Mouse (Mus musculus): ENCODE results near the gene Kat2b.
"Not testable (repeated sequence)": the region's sequence is repeated elsewhere in the genome, so short reads cannot be mapped to it uniquely, and the experiment has no call there.

Gene Kat2b

DNA sequence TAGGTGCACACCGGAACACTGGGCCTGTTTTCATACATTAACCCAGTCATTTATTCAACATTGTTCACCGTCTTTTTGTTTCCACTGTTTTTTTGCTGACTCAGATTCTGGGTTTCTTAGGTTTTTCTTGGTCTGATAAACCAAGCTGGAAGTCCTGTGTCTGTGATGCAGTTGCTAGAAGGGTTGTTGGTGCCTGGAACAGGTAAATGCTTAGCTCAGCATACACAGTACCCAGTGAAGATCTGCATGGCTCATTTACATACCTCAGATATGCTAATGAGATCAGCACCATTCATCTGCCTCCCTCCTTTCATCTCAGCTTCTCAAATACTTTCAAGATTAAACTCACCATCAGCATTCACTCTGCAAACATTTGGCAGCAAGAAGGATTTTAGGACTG lies 92.0 kb downstream of the Kat2b start:
- no peak for DNase-seq (ENCODE audit: low read depth in 2 of 2, low spot score in 2 of 2)

DNA sequence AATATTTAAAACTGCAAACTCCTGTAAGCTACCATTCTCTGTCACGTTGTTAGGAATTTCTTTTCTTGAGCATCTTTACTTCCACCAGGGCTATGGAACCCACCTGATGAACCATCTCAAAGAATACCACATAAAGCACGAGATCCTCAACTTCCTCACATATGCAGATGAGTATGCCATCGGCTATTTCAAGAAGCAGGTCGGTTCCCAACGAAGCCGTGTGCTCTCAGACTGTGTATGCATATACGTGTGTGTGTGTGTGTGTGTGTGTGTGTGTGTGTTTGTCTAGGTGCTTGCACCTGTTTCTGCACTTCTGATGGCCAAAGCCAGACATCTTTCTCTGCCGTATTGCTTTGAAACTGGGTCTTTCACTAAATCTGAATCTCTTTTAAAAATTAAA lies 92.6 kb downstream of the Kat2b start:
- DNase-seq (ENCODE audit: low read depth in 2 of 2, low spot score in 2 of 2), result no peak

DNA sequence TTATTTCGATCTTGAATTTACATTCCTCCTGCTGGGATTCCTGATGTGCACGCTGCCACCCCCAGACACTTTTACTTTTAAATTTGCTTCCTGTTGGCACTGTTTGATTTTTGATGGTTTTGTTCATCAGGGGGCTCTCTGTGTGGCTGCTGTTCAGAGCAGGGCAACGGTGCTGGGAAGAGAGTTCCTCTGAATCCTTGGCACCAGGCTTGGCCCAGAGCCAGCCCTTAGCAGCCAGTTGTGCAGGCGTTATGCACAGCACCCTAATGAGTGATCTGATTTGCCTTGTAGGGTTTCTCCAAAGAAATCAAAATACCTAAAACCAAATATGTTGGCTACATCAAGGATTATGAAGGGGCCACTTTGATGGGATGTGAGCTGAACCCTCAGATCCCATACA lies 93.1 kb downstream of the Kat2b start:
- DNase-seq (ENCODE audit: low read depth in 2 of 2, low spot score in 2 of 2), result no peak

DNA sequence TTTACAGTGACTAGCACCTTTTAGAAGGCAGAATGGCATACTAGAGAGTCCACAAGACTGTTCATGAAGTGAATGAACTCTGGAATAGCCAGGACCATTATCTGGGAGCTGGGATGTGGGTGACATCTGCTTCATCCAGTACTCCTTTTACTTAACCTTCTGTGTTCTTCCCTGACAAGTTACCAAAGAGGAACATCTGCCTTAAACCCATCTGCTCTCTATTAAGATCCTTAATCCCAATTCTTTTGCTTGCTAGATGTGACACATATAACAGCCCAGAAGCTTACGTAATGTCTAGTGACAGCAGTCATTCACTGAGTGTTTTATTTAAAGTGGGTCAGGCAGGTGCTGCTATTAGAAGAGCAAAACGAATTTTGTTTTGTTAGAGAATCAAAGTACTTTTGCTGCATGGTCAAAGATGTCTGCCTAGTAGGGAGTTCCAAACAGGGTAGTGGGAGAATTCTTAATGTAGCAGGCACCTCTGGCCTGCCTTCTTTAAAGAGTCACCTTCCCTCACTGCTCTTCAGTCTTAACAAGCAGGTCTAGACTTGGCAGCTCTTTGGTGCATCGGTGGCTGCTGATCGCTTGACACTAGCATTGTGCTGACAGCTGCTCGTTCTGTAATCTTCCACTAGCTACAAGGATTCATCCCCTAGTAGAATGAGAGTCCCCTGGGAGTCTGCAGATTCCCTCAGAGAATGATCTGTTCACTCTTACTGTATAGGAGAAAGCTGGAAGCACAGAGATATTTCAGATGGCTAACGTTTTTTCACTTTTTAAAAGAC lies 94.6 kb downstream of the Kat2b start:
- no peak for DNase-seq (ENCODE audit: low read depth in 2 of 2, low spot score in 2 of 2)

DNA sequence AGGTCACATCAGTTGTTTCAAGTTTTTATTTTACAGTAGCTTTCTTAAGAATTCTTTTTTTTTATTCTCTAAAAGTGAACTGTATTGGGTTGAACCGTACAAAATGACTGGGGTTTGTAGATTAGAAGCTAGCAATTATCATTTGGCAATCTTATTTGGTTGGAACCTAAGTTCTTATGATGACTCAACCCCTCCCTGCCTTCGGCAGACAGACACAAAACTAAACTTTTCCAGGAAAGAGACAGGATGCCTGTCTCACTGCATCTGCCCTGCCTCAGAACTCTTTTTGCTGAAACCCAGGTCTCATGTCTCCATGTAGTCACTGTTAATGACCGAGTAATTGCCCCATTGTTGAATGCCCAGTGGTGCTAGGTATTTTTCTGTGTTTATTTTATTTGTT lies 97.6 kb downstream of the Kat2b start:
- no peak for DNase-seq (ENCODE audit: low read depth in 2 of 2, low spot score in 2 of 2)

DNA sequence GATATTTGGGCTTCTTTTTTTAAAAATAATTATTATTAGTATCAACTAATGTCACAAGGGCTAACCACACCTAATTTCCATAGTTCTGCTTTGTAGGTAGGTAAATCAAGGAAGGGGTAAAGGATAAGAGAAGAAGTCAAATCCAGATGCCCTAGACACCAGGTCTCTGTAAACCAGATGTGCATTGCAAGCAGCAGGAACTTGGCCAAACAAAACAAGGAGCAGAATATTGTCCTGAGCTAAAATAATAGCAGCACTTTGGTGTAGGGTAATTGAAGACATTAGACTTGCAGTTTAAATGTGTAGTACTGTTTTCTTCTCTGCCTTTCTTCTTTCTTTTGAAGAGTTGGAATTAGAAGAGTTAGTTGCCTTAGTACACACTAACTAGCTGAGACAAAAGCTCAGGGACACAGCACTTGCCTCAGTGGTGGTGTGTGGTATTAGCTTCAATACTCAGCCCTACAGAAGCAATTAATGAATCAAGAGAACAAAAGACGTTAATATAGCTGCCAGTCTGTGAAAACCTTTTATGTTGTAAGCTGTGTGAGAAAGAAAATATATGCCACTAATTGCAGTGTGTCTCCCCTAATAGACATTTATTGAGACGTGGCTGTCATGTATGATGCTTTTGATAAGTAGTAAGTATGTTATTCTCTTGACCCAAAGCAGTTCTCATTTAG lies 98.2 kb downstream of the Kat2b start:
- no peak for DNase-seq (ENCODE audit: low read depth in 2 of 2, low spot score in 2 of 2)

DNA sequence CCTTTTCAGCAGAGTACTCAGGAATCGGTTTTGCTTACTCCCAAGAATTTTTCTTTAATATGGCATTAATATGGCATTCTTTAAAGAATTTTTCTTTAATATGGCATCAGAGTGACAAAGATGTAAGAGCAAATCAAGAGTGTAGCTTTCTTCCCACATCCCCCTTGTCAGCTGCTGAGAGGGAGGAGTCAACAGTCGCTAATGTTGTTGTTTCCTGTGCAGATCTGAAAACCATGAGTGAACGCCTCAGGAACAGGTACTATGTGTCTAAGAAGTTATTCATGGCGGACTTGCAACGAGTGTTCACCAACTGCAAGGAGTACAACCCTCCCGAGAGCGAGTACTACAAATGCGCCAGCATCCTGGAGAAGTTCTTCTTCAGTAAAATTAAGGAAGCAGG lies 103.8 kb downstream of the Kat2b start:
- DNase-seq (ENCODE audit: low read depth in 2 of 2, low spot score in 2 of 2), result no peak

DNA sequence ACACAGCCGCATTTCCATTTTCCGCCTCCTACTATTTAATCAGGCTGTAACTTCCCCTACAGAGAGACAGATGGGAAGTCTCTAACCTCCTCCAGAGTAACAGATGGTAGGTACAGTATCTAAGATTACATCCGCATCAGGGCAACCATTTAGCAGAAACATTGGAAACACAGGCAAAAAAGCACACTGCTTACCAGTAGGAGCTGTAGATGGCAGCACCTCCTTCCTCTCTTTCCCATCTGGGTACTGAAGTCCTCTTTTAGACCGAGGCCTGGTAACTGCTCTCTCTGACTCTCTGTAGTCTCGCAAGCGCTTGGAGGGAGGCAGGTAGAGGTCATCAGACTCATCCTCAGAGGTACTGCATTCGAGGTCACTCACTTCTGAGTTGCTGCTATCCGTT lies 112.1 kb downstream of the Kat2b start:
- no peak for DNase-seq (ENCODE audit: low read depth in 2 of 2, low spot score in 2 of 2)

DNA sequence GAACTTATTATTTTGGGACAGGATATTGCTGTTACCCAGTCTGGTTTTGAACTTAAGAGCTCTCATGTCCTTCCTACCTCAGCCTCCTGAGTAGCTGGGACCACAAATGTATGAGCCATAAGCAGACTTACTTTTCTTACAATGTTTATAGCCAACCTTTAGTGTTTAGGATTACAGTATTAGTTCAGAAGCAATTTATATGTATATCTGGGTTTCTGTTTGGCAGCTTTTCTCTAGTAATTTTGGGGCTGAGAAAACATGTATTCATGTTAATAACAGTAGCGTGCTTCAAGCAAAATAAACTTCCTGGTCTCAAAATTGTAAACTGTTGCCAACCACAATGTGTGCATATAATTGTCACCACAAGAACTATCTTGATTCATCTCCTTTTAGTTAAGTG lies 121.7 kb downstream of the Kat2b start:
- no peak for DNase-seq (ENCODE audit: low read depth in 2 of 2, low spot score in 2 of 2)

DNA sequence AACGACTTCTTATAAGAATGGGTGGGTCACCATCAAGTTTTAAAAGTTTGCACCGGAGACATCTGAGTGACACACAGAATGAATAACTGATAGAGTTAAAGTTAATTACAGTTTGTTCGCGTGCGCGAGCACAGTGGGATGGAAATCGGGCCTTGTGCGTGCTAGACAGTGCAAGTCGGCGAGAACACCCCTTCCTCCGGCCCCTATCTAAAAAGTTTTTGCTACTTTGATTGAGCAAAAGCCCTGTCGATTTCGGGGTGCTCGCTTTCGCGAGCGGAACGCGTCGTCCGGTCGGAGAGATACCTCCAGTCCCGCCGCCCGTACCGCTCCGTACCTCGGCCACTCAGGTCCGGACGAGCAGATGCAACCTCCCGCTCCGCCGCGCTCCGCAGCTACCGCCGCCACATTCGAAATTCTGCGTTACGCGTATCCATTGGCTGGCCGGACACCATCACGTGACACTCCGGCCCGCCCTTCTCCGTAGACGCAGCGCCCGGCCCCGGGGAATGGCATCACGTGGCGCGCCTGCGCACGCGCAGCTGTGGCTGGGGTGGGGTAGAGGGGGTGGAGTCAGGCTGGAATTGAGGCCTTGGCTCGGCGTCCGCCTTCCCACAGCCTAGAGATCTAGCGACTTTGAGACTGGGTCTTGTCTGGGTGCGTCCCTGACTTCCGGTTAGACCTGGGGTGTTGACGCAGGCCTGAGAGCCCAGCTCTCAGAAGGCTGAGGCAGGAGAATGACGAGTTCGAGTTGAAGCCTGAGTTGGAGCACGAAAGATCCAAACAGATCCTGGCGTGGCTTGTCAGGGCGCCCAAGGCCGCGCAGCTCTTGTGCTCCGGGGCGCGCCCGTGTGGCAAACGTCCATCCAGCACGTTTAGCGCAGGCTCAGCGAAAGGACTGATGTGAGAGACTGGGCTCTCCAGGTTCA lies 122.5 kb downstream of the Kat2b start, which contains the start of gene Sgo1:
TSS of gene Sgo1 (minus strand) at position 457 of the 926 bp plus-strand sequence.
- DNase-seq (ENCODE audit: low read depth in 2 of 2, low spot score in 2 of 2), result peak; percentile 96

DNA sequence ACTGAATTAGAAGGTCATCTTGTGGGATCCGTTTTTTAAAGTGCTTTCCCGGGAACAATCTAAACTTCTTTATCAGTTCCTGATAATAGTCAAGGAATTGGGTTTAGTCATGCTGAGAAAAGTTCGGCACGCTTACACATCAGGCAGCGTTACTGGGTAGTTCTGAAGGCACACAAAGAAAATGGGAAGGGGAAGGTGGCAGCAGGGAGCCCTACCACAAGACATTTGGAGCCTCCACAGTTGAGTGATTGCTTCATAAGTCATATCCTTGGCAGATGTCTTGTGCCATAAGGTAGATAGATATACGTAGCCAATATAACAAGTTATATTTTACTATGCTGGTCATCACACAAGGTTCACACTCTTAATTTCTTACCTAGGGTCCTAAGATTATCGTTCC lies 123.3 kb downstream of the Kat2b start:
- DNase-seq (ENCODE audit: low read depth in 2 of 2, low spot score in 2 of 2), result no peak

DNA sequence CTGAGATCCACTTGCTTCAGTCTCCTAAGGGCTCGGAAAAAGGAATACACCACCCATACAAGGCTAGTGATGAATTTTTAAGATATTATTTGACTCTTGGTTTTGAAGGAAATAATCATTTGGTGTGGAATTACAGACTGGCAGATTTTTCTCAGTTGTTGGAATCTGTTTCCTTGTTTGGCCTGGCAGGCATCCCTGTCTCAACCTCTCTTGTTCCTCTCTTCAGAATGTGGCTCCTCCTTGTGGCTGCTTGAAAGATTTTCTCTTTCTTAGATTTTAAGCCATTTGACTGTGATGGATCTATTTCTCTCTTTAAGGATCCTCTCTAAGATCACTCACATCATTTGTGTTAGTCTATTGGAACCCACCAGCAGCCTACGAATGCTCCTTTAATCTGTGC lies 127.4 kb downstream of the Kat2b start:
- DNase-seq (ENCODE audit: low read depth in 2 of 2, low spot score in 2 of 2), result no peak

DNA sequence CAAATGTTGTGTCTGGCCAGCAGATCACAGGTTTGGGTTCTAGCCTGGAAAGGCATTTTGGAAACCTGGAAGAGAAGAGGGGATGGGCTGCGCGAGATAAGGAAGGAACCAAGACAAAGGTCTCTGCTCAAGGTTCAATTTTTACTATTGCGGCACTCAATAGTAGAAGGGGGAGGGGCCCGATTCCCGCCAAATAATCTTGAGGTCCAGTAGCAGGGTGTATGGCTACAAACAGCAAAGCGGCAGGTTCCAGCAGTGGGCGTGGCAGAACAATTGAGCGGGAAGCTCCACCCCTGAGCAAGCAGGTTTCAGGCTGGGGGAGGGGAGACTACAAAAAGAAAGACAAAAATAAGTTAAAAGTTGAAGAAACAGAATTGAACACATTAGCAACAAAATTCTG lies 130.9 kb downstream of the Kat2b start:
- not testable (repeated sequence) for DNase-seq (ENCODE audit: low read depth in 2 of 2, low spot score in 2 of 2)

DNA sequence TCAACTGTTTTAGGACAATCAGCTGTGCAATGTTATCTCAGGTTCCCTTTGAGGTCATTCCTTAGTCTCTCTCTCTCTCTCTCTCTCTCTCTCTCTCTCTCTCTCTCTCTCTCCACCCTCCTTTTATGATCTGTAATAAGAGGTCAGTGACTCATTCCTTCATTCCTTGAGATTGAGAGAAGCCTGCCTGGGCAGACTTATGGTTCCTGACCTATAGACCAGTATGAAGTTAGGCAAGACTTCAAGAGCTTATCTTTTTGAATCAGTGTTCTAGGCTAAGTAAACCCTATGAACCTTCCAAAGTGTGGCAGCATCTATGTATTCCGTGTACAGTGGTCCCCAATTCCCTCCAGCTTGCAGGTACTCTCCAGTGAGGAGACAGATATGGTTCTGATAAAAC lies 147.8 kb downstream of the Kat2b start:
- no peak for DNase-seq (ENCODE audit: low read depth in 2 of 2, low spot score in 2 of 2)

DNA sequence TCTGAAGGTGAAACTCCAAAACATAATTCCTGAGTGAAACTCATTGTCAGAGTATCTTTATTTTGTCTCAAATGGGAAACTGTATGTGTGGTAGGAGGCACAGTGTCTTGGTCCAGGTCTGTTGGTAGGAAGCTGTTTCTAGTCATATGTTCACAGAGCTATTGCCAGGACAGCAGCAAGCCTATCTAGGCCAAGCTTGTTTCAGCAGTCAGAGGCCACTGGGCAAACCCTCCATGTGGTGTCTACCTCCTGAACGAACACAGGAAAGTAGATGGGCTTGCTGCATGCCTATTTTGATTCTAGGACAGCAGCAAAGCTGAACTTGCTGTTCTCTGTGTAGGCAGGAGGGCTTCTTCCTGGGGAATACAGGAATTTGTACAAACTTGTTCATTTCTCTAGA lies 148.5 kb downstream of the Kat2b start:
- not testable (repeated sequence) for DNase-seq (ENCODE audit: low read depth in 2 of 2, low spot score in 2 of 2)

DNA sequence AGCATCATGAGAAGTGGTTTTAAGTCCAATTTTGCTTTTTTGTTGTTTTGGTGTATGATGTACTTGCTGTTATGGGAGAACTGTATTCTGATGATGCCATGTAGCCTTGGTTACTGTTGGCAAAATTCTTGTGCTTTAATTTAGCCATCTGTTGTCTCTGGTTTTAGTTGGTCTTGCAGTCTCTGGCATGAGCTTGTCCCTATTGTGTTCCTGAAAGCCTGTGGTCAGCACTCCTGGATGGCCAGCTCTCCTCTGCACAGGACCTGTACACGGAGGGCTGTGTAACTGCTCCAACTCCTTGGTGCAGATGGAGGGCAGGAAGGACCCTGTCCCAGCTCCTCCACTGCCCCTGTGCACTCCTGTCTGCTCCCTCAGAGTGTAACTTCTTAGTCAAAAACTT lies 151.8 kb downstream of the Kat2b start:
- no peak for DNase-seq (ENCODE audit: low read depth in 2 of 2, low spot score in 2 of 2)

DNA sequence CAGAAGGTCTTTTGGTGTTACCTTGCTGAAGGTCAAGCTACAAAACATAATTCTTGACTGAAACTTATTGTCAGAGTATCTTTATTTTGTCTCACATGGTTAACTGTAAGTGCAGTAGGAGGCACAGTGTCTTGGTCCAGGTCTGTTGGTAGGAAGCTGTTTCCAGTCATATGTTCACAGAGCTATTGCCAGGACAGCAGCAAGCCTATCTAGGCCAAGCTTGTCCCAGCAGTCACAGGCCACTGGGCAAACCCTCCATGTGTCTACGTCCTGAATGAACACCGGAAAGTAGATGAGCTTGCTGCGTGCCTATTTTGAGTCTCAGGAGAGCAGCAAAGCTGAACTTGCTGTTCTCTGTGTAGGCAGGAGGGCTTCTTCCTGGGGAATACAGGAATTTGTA lies 152.3 kb downstream of the Kat2b start:
- DNase-seq (ENCODE audit: low read depth in 2 of 2, low spot score in 2 of 2), result not testable (repeated sequence)

Data from CD8-positive naive resting alpha-beta T cell, adult 2 months (primary cell).